In genomic region chr3:52703751-52704150, GRCm38 (mm10) we compare ENCODE assay signal across 9 mouse cellular contexts.
"Had no signal": no experiment of that assay in that cellular context is flagged by ENCODE, and none has a peak within 500 bp of the region (broad histone marks: within the 10 kb centered on the region; RNA-seq: fewer than 3 reads in every experiment).

No protein-coding gene starts in this region.

- DNase-seq: retina, postnatal 1 day; right cerebral cortex, postnatal 4 days; spleen, adult 18-20 months; thymus, adult 18-20 months; thymus, adult 2 months; thymus, postnatal 14 days; thymus, postnatal 25 days; thymus, postnatal 36 days; thymus, postnatal 4 days had no signal
